Mouse (Mus musculus) E14TG2a.4 (cell line): ENCODE results near the gene Gm49336.

ENCODE experiments used
- H3K27me3 ChIP-seq: 2 replicates; pipeline ENCODE4 v1.6.1; 2014; ENCODE audit warnings: low read length, control low read depth; ENCODE audit not compliant: insufficient read depth
- H3K36me3 ChIP-seq: 2 replicates; pipeline ENCODE4 v1.6.1; 2014; ENCODE audit warnings: low read length, control low read depth; ENCODE audit not compliant: insufficient read depth
- H3K4me1 ChIP-seq: replicated peaks from 2 replicates; pipeline ENCODE4 v1.6.1; 2014; ENCODE audit warnings: low read depth, low read length, control low read depth
- H3K4me3 ChIP-seq: replicated peaks from 2 replicates; pipeline ENCODE4 v1.5.1; 2014; ENCODE audit warnings: mild to moderate bottlenecking, low read length
- H3K9me3 ChIP-seq: 2 replicates; pipeline ENCODE4 v1.6.1; 2014; ENCODE audit warnings: low read length, control low read depth
- CTCF ChIP-seq: conservative IDR thresholded peaks from 2 replicates; pipeline ENCODE4 v1.5.1; 2014; ENCODE audit warnings: low read length
- NANOG ChIP-seq: IDR thresholded peaks from 2 replicates; pipeline ENCODE4 v1.6.1; 2014; ENCODE audit warnings: borderline replicate concordance, low read length, mixed read lengths
- POU5F1 ChIP-seq: IDR thresholded peaks from 2 replicates; pipeline ENCODE4 v1.6.1; 2014; ENCODE audit warnings: low read length, borderline replicate concordance

The Gm49336 gene

DNA sequence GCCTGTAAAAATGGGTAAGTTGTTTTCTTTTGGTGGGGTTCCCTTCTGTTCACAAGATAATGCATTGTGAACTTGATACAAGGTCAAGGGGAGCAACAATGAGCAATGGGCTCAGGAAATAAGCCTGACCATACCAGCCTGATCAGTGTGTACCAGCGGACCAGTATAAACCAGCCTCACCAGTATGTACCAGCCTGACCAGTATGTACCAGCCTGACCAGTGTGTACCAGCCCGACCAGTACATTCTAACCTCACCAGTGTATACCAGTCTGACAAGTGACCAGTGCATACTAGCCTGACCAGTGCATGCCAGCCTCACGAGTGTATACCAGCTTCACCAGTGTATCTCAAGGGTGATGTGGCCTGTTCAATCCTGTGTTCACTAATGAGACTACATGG lies 87.9 kb downstream of the Gm49336 start:
- no peaks in the 10 kb centered on the region for H3K36me3 ChIP-seq
- no peaks in the 10 kb centered on the region for H3K4me1 ChIP-seq
- H3K27me3 ChIP-seq, result no peaks in the 10 kb centered on the region
- no peaks in the 10 kb centered on the region for H3K9me3 ChIP-seq
- no peak overlapping the region for H3K4me3 ChIP-seq
- TF ChIP-seq POU5F1, result no peak
- no peak for TF ChIP-seq CTCF
- TF ChIP-seq NANOG, result no peak
